ENCODE assay signal across 15 mouse cellular contexts in genomic region chr10:89404936-89405335, GRCm38 (mm10).
"Had no signal": no experiment of that assay in that cellular context is flagged by ENCODE, and none has a peak within 500 bp of the region (broad histone marks: within the 10 kb centered on the region; RNA-seq: fewer than 3 reads in every experiment).

No protein-coding gene starts in this region.

- H3K27me3 ChIP-seq: neural tube, embryonic 12.5 days; neural tube, embryonic 13.5 days; neural tube, embryonic 15.5 days; stomach, embryonic 15.5 days had no signal

- H3K9me3 ChIP-seq: neural tube, embryonic 12.5 days; neural tube, embryonic 13.5 days; neural tube, embryonic 15.5 days; stomach, embryonic 15.5 days had no signal

- H3K4me3 ChIP-seq: neural tube, embryonic 12.5 days; neural tube, embryonic 13.5 days; neural tube, embryonic 15.5 days; stomach, embryonic 15.5 days had no signal

- H3K27ac ChIP-seq: neural tube, embryonic 12.5 days; neural tube, embryonic 13.5 days; neural tube, embryonic 15.5 days; stomach, embryonic 15.5 days had no signal

- H3K9ac ChIP-seq: neural tube, embryonic 12.5 days; neural tube, embryonic 13.5 days; neural tube, embryonic 15.5 days; stomach, embryonic 15.5 days had no signal

- H3K36me3 ChIP-seq: neural tube, embryonic 12.5 days; neural tube, embryonic 13.5 days; neural tube, embryonic 15.5 days; stomach, embryonic 15.5 days had no signal

- DNase-seq: right cerebral cortex, adult 18-20 months; right cerebral cortex, postnatal 14 days; right cerebral cortex, postnatal 25 days; right cerebral cortex, postnatal 4 days; spleen, adult 18-20 months; thymus, adult 18-20 months; thymus, adult 2 months; thymus, postnatal 14 days; thymus, postnatal 25 days; thymus, postnatal 36 days; thymus, postnatal 4 days had no signal

- H3K4me2 ChIP-seq: neural tube, embryonic 12.5 days; neural tube, embryonic 13.5 days; neural tube, embryonic 15.5 days; stomach, embryonic 15.5 days had no signal

- H3K4me1 ChIP-seq: neural tube, embryonic 12.5 days; neural tube, embryonic 13.5 days; neural tube, embryonic 15.5 days; stomach, embryonic 15.5 days had no signal
